Mouse (Mus musculus): ENCODE results near the gene Atp5b. TPM values are rescaled to one million over a fixed set of nuclear protein-coding genes. Genes with fewer than 3 reads are reported as not detected.
"Not testable (repeated sequence)": the region's sequence is repeated elsewhere in the genome, so short reads cannot be mapped to it uniquely, and the experiment has no call there.

Atp5b gene
- total RNA-seq, 2 experiments from 2014 or later = 3,740 to 3,926 TPM

DNA sequence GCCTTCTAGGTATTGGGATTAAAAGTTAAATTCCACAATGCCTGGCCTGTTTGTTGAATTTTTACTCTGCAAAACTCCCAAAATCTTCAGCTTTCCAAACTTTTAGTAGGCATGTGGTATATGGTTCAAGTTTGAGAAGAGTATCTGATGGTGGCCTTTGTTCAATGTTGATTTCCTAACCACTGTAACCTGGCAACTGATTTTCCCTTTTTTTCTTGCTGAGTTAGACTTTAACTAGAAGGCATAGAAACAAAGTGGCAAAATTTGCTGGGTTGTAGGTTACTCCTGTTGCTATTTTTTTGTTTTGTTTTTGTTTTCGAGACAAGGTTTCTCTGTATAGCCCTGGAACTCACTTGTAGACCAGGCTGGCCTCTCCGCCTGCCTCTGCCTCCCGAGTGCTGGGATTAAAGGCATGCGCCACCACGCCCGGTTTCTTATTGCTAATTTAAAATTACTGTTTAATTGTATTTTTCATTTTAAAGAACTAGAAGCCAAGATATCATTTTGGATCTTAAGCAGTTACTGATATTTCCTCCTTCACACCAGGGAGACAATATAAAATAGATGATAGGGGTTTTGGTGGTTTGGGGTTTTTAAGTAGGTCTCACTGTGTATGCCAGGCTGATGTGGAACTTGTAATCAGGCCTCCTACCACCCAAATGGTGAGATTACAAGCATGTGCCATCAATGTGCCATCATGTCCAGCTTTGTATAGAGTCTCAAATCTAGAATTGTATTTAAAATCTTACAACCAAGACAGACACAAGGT is 20.7 kb upstream of the Atp5b start:
- intact Hi-C loops (cut with DNase I) = no loop called here

DNA sequence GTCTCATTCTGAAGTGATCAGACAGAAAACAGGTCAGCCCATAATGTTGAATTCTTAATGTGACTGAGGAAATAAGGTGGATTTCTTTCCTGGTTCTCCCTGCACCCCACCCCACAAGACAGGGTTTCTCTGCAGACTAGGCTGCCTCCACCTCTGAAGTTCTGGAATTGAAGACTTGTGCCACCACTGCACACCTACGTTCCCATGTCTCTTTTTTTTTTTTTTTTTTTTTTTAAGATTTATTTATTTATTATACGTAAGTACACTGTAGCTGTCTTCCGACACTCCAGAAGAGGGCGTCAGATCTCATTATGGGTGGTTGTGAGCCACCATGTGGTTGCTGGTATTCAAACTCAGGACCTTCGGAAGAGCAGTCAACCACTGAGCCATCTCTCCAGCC is 17.0 kb upstream of the Atp5b start:
- intact Hi-C loops (cut with DNase I) = no loop called here
- no peak for DNase-seq

More for the DNA sequence above, 20.7 kb upstream of the Atp5b start:
- DNase-seq = no peak

DNA sequence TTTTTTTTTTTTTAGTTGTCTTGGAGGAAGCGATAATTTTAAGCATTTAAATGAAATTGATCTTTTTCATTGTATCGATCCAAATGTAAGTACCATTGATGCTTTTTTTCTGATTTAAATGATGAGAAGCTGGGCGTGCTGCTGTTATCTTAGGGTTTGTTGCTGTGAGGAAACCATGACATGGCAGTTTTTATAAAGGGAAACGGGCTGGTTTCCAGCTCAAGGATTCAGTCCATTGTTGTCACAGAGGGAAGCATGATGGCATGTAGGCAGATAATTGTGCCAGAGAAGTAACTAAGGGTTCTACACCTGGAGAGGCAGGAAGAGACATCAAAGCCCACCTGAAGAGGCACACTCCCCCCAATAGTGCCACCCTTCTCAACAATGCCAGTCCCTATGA is 13.9 kb upstream of the Atp5b start:
- intact Hi-C loops (cut with DNase I) = no loop called here
- no peak for DNase-seq

DNA sequence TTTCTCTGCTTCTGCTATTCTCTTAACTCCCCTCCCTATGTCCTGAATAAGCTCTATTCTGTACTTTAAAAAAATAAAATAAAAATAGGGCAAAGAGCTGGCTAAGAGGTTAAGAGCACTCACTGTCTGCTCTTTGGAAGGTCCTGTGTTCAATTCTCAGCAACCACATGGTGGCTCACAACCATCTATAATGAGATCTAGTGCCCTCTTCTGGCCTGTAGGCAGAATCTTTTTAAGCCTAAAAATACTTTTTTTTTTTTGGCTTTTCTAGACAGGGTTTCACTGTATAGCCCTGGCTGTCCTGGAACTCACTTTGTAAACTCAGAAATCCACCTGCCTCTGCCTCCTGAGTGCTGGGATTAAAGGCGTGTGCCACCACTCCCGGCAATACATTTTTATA is 12.6 kb upstream of the Atp5b start:
- DNase-seq; intact Hi-C loops (cut with DNase I): not testable (repeated sequence)

DNA sequence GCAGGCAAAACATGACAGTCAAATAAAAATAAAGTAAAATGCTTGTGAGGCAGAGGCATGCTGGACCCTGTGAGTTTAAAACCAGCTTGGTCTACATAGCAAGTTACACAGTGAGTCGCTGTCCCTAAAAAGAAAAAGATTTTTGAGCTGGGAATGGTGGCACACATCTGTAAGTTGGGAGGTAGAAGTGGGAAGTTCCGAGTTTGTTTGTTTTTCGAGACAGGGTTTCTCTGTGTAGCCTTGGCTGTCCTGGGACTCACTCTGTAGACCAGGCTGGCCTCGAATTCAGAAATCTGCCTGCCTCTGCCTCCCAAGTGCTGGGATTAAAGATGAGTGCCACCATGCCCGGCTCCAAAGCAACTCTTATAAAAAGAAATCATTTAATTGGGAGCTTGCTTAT is 4.8 kb upstream of the Atp5b start:
- DNase-seq; intact Hi-C loops (cut with DNase I): not testable (repeated sequence)

DNA sequence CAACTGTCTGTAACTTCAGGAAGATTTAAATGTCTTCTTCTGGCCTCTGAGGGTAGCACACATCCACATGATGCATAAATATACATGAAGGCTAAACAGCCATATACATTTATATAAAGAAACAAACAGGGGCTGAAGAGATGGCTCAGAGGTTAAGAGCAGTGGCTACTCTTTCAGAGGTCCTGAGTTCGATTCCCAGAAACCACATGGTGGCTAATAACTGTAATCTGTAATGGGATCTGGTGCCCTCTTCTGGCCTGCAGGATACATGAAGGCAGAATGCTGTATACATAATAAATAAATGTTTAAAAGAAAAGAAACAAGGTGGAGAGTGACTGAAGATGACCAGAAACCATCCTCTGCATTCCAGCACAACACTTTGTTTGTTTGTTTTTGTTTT is 2.6 kb upstream of the Atp5b start:
- intact Hi-C loops (cut with DNase I) = no loop called here
- DNase-seq = no peak

DNA sequence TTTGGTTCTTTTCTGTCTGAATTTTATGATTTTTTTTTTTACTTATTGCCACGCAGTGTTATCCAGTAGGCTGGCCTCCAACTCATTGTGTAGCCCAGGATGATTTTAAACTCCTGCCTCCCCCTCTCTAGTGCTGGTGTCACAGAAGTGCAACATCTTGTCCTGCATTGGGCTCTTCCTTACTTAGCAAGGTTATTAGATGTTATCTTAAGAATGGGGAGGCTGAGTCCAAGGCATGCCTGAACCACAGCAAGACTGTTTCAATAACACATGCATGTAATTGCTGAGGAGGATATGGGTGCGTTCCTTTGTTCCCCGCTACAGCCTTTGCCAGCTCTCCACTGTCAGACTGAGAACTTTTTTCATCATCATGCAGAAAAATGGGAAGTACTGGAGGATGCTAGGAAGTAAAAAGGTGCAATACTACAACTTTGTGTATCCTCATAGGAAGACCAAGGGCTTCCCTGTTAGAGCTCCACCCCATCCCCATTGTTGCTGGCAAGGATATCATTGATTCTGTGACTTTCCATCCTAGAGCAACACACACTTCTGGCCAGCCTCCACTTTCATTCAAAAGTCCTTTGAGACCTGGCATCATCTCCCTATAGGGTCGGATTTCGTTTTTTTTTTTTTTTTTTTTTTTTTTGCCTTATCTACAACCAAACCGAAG is 1.1 kb upstream of the Atp5b start:
- intact Hi-C loops (cut with DNase I) = no loop called here
- no peak for DNase-seq

DNA sequence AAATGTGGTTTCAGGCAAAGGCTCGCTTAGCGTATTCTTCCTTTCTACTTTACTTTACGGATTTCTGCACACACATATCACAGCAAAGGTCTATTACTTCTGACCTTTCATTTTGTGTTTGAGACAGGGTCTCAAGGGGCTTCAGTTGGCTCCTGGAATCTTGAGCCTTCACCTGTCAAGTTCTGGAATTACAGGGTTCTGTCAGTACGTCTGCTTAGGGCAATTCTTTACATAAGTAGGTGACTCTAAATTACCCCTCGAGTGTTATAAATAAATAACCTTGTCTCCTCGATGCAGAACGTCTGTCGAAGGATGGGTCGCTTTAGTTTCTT is 630 bp upstream of the Atp5b start:
- no peak for DNase-seq
- intact Hi-C loops (cut with DNase I) = no loop called here

DNA sequence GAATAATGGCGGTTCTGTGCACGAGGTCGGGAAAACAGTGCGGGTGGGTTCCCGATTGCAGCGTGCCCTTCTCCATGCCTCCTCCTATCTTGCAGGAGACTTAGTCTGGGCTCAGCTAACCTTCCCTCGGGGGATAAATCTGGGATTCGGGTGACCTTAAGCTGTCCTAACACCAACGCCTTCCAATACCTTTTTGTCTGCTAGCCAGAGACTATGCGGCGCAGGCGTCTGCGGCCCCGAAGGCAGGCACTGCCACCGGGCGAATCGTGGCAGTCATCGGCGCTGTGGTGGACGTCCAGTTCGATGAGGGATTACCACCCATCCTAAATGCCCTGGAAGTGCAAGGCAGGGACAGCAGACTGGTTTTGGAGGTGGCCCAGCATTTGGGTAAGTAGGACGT is 615 bp downstream of the Atp5b start:
- no peak for DNase-seq
- intact Hi-C loops (cut with DNase I) = no loop called here

DNA sequence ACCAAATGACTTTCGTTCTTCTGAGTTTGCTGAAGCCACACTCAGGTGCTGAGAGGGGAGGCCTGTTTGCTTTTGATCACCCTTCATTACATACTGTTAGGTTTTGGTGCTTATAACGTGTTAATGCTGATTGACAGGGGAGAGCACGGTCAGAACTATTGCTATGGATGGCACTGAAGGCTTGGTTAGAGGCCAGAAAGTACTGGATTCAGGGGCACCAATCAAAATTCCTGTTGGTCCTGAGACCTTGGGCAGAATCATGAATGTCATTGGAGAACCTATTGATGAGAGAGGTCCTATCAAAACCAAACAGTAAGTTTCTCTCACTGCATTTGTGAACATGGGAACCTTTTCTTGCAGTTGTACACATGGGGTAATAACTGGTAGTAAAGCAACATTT is 1.1 kb downstream of the Atp5b start:
- intact Hi-C loops (cut with DNase I) = no loop called here
- no peak for DNase-seq

DNA sequence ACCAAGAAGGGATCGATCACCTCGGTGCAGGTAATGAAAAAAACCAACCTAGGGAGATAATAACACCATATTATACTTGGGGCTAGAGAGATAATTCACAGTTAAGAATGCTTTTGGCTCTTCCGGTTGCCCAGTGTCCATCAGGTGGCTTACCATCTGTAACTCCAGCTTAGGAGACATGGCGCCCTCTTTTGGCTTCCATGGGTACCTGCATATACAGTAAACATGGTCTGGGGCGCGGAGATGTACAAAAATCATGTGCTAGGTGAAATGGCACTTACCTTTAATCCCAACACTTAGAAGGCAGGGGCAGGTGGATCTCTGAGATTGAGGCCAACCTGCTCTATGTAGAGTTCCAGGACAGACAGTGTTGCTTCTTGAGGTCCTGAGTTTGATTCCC is 3.3 kb downstream of the Atp5b start:
- intact Hi-C loops (cut with DNase I) = no loop called here
- DNase-seq = no peak

DNA sequence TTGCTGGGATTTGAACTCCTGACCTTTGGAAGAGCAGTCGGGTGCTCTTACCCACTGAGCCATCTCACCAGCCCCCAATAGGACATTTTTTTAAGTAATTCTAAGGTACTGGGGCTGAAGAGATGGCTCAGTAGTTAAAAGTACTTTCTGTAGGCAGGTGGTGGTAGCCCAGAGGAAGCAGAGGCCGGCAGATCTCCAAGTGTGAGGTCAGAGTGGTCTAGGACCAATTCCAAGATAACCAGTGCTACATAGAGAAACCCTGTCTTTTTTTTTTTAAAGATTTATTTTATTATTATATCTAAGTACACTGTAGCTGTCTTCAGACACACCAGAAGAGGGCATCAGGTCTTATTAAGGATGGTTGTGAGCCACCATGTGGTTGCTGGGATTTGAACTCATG is 4.1 kb downstream of the Atp5b start:
- intact Hi-C loops (cut with DNase I); DNase-seq: not testable (repeated sequence)

DNA sequence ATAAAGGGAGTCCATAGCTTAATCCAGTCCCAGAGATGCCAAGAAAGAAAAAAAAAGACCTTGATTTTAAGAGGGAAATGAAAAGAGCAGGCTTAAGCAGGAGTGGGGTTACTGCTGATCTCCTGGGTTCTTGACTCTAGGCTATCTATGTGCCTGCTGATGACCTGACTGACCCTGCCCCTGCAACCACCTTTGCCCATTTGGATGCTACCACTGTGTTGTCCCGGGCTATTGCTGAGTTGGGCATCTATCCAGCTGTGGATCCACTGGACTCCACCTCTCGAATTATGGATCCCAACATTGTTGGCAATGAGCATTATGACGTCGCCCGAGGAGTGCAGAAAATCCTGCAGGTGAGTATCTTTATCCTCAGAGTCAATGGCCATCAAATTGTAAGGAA is 5.1 kb downstream of the Atp5b start:
- intact Hi-C loops (cut with DNase I) = no loop called here
- DNase-seq = no peak

DNA sequence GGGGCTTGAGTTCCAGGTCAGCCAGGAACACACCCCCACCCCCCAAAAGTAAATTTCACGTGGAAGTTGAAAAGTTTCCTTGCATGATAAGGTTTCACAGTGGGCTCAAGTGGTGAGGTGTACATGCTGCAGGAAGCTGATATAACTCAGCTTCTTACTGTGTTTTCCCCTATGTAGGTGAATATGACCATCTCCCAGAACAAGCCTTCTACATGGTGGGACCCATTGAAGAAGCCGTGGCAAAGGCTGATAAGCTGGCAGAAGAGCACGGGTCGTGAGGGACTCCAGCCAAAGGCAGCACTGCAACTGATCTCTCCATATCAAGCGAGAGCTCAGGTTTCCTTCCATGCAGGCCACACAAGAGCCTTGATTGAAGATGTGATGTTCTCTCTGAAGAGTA is 6.8 kb downstream of the Atp5b start:
- no peak for DNase-seq
- intact Hi-C loops (cut with DNase I) = loop anchor here (2.0 kb wide), 1 partner anchor 97 kb away; no protein-coding TSS in a partner anchor

DNA sequence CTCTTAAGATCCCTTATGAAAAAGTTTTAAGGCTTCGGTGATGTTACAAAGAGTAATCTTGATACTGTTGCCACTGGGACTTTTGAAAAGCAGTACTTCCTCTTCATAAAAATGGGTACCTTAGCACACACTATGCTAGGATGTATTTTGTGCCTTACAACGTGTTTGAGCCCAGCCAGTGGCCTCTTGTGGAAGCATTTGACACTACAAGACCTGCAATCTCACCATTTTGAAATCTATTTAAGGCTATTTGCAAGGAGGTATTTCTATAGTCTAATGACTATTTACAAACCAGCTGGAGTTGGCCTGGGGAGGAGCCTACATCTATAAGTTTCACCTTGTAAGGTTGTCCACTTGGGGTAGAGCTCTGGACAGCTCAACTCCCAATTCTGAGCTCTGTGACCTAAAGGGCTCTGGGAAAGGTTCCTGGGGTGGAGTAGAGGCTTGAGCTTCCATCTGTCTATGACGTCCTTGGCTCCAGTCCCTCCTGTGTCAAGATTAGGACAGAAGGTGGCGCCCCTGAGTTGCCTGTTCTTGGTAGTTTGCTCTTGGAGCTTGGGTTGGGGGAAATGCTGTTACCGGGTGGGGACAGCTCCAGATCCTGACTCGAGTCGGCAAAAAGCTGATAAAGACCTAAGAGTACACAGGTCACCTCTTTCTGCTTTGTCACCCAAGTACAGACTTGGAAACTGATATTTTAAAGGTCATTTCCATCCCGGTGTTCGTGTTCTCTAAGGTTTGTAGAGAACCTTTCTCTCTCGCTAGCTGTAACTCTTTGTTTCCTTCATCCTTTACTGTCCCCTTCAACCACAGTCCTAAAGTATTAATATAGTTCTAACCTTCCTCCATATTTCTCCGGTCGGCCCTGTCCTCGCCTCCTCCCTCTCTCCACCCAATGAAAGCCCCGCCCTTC is 7.8 kb downstream of the Atp5b start:
- intact Hi-C loops (cut with DNase I) = loop anchor here (2.0 kb wide), 1 partner anchor 96 kb away; no protein-coding TSS in a partner anchor
- DNase-seq = peak; percentile 87 to 88

DNA sequence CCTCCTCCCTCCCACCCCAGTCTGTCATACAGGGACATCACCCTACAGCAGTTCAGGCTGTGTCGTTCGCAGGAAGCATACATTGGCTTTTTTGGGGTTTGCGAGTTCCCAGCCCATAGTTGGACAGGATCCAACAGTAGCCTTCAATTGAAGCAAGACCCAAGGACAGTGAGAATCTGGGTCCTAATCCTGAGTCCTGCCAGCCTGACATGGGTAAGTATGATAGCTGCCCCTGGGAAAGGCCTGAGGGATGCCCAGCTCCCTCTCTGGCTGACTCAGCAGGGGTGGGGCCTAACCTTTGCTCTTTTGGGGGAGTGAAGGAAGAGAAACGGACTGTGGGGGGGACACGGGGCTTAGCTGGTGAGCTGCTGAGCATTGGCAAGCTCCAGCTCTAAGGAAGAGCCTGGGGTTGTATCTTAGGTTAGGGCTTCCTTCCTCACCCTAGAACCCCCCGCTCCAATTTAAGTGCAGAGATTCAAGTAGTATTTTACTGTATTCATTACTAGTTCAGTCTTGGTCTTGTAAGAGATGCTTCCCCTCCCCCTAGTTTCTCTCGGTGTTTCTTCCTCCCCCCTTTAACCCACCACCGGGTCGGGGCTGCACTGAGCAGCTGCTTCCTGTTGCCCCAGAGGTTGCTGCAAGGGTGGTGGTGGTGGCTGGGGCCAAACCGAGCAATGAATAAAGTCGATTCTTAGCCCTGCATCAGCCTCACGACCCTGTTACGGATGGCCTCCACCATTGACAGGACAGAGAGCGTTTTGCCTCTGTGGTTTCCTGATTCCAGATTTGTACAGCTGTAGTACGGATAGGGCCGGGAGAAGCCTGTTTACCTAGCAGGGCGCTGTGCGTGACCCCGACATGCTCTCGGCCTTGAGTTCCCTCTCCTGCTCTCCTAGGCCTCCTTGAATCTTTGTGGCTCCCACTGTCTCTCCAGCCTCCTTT is 8.8 kb downstream of the Atp5b start, which contains the start of gene Baz2a:
TSS of gene Baz2a (plus strand) at position 14 of the 942 bp plus-strand sequence.
- intact Hi-C loops (cut with DNase I) = loop anchor here (2.0 kb wide), 1 partner anchor 95 kb away; no protein-coding TSS in a partner anchor
- DNase-seq = peak; percentile 42 to 57

DNA sequence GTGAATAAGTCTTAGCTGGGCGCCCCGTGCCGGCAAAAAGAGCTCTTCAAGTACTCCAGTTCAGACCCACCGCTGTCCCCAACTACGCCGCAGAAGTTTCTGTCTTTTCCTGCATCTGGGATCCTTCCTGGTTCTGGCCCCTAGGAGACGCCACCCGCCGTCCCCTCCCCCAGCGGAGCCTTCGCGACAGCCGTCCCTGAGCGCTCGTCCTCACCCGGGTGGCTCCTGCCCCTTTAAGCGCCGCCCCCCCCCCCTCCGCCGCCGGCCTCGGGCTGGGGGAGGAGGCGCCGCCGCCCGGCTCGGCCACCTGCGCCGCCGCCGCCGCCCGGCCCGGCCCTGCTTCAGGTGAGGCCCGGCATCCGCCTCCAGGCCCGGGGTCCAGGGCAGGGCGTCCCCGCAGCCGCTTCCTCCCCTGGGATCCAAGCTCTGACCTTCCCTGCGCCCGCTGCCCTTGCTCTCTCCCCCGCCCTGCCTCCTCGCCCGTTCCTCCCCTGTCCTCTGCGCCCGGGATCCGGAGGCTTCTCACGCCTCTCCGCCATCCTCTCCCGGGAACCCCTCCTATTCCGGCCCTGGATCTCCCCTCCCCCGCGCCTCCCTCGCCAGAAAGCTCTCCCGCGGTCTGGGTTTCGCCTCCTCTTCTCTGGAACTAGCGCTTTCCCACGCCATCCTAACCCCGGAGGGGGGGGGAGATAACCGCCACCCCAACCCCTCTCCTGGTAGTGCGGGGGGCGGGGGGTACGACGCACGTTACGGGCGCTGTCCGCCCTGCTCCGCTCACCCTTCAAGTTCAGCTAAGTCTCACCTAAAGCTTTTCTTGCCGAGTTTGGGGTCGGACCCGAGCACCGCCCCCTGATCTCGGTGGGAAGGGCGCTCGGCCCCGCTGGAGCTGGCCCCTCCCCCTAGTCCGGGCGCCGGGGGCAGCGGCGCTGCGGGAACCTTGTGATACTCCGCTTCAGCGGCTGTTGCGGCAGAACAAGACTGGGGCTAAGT is 9.7 kb downstream of the Atp5b start:
- intact Hi-C loops (cut with DNase I) = no loop called here

DNA sequence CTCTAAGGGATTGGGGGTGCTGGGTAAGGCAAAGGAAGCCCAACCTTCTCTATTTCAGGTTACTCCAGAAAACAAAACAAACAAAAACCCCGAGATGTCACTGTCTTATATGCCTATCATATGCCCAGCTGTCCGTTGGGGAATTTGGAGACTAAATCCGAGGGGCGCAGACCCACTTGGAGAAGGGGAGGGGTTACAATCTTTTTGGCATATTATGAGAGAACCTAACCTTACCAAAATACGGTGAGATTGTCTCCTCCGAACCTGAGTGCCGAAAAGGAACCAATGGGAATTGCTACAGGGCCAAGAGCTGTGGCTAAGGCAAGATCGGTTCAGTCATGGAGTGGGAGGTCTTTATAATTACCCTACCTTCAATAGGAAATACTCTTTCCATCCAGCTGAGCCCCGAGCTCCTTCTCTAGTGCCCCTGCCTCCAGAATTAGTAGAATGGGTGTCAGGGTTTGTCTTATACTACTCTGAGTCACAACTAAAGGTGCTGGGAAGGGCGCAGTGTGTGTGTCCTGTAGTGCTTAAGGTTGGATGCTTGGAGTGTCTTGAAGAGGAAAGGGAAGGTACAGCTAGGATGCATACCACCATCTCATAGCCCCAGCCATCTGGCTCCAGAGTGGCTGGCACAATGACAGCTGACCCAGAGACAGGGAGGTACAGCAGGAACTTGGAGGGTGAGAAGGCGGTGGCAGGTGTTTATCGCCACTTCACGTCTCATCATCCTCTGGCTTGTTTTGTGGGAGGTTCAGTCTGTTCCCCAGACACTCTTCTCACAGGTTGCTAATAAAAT is 10.6 kb downstream of the Atp5b start:
- DNase-seq = peak in 1 of 2 experiments; percentile 28
- intact Hi-C loops (cut with DNase I) = no loop called here

More for the DNA sequence above, 9.7 kb downstream of the Atp5b start:
- peak; percentile 74 to 78 for DNase-seq

Data from gastrocnemius, postnatal 36 days (tissue).